Mouse (Mus musculus): ENCODE measurements around the gene Ttc39a. TPM values are rescaled to one million over a fixed set of nuclear protein-coding genes. Genes with fewer than 3 reads are reported as not detected.
"Not testable (repeated sequence)": the region's sequence is repeated elsewhere in the genome, so short reads cannot be mapped to it uniquely, and the experiment has no call there.

Gene Ttc39a
- 3.2 and 3.9 TPM in 2 replicates for polyA plus RNA-seq (2015; fragmentation: Nextera tagmentation; extraction: Ambion mirVana)

DNA sequence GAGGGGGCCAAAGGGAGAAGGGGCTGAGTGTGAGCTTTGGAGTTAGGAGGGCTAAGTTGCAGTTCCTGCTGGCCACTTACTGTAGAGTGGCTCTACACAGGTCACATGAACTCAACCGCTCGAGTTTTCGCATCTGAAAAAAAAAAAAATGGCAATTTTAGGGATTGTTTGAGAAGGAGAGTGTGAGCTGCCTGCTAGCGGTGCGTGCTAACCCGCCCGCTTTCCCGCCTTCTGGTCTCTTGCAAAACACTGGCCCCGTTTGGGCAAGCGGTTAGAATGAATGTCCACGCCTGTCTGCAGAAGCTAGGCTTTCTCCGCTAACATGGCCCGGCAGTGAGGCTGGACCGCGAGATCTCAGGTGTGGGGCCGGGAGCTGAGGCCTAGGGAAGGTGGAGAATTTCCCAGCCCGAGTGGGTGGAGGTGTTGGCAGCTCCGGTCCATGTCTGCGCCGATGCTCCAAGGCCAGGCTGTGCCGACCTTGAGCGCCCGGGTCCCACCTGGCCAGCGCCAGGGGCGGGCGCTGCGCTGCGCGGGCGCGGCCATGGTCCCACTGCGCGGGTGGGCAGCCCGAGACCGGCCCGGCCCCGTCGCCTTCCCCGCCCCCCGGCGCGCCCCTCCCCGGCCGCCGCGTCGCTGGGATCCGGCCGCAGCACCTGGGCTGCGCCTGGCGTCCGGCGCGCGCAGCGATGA, at the start of gene Ttc39a:
Gene Ttc39a, plus strand, starts transcription at position 138 of the 690 bp plus-strand sequence.
- Histone ChIP-seq H3K27me3 (no peaks in the 10 kb centered on the region), H3K9me3 (no peaks in the 10 kb centered on the region), H3K4me2 (peak within 1 kb of the TSS; percentile 91), H3K27ac (replicated peaks) (no peak within 1 kb of the TSS), H3K36me3 (no peaks in the 10 kb centered on the region), H3K4me3 (peak within 1 kb of the TSS; percentile 65), H3K4me1 (replicated peaks) (peaks cover 17% of the 10 kb centered on the region), H3K9ac (peak within 1 kb of the TSS; percentile 72)
- ATAC-seq (ENCODE audit: low FRiP score, low read depth), result peak; percentile 81
- WGBS, result under 1% methylated on average over 38 of the region's 56 CpGs

DNA sequence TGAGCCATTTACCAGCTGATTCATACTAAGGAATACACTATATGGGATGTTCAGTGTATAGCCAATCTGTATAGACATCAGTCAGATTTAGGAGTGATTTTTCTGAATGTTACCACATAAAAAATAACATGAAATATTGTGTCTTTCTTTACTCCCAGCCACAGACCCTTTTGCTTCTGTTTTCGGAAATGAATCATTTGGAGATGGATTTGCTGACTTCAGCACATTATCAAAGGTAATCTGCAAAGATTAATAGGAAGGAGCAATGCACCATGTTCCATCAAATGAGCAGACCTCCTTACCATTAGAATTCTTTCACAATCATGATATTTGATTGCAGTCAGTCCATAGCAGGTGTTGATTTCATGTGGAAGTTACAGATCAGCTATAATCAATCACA, 28.3 kb upstream of the Ttc39a start:
- no peak for ATAC-seq (ENCODE audit: low FRiP score, low read depth)
- H3K27me3 ChIP-seq, result no peaks in the 10 kb centered on the region
- no peaks in the 10 kb centered on the region for H3K4me1 ChIP-seq (replicated peaks)
- H3K4me2 ChIP-seq, result no peak overlapping the region
- H3K9ac ChIP-seq, result no peak overlapping the region
- WGBS, result 95% methylated on average over 1 of the region's 1 CpGs
- H3K4me3 ChIP-seq, result no peak overlapping the region
- H3K27ac ChIP-seq (replicated peaks), result no peak overlapping the region
- H3K36me3 ChIP-seq, result peaks cover 58% of the 10 kb centered on the region
- H3K9me3 ChIP-seq, result no peaks in the 10 kb centered on the region

DNA sequence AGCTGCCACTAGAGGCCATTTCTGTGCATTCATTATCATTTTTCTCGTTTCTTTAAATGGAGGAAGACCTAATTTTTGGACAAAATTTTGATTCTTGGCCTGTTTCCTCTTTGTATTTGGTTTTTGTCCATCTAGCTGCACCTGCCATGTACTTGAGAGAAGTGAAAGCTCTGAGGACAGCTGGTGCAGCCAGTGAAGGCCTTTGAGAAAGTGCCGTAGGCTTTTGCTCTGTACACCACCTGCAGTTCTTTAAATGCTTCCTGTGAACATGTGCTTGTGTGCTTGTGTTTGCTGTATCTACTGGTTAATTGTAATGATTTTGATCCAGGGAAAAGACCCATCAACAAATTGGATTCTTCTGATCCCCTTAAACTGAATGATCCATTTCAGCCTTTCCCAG, 24.0 kb upstream of the Ttc39a start:
- Histone ChIP-seq H3K36me3 (peaks cover 36% of the 10 kb centered on the region), H3K9ac (no peak overlapping the region), H3K27ac (replicated peaks) (no peak overlapping the region), H3K4me3 (no peak overlapping the region), H3K9me3 (no peaks in the 10 kb centered on the region), H3K27me3 (no peaks in the 10 kb centered on the region), H3K4me2 (no peak overlapping the region), H3K4me1 (replicated peaks) (no peaks in the 10 kb centered on the region)
- ATAC-seq (ENCODE audit: low FRiP score, low read depth), result no peak
- 61% methylated on average over 2 of the region's 2 CpGs for WGBS

DNA sequence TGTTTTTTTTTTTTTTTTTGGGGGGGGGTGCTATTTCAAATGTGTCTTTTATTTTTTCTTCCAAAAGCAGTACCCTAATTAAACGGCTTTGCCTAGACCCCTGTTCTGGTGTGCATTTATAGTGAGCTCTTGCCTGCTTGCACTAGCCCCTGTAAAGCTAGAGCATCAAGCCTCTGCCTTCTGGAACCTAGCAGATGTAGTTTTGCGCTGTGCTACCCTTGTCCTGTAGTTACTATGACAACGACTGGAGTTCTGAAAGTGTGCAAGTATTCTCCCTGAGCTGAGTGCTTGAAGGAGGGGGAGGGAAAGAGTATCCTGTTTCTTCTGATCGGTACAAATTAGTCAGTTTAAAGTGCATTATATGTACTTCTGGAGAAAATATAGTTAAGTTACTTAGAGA, 20.8 kb upstream of the Ttc39a start:
- Histone ChIP-seq H3K9ac (no peak overlapping the region), H3K9me3 (no peaks in the 10 kb centered on the region), H3K27me3 (no peaks in the 10 kb centered on the region), H3K4me1 (replicated peaks) (no peaks in the 10 kb centered on the region), H3K36me3 (peaks cover 24% of the 10 kb centered on the region), H3K4me2 (no peak overlapping the region), H3K4me3 (no peak overlapping the region), H3K27ac (replicated peaks) (no peak overlapping the region)
- ATAC-seq (ENCODE audit: low FRiP score, low read depth), result no peak
- WGBS, result 45% methylated on average over 4 of the region's 4 CpGs

DNA sequence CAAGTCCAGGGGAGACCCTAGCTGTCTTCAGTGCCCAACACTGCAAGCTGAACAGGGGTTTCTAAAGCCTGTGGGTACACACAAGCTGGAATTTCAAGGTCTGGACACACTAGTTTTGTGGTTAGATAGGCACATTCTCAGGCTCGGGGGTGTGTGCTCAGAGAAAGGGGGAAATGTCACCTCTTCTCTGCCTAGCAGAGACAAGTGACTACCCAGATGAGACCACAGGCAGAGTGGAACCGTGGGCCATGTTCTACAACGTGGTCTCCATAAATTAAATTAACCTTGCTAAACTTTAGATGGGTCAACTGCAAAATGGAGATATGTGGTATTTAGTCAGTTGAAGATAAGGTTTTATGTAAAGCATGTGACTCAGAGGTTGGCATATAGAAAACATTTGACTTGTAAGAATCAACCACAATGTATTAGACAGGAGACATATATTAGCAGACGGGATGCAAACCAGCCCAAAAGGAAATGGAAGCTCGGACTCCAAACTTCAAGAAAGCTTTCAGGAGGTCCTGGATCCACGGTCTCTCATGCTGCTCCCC, 13.1 kb upstream of the Ttc39a start:
- H3K27ac ChIP-seq (replicated peaks), result no peak overlapping the region
- H3K4me3 ChIP-seq, result no peak overlapping the region
- no peak overlapping the region for H3K9ac ChIP-seq
- peaks cover 6% of the 10 kb centered on the region for H3K4me1 ChIP-seq (replicated peaks)
- 83% methylated on average over 6 of the region's 6 CpGs for WGBS
- H3K27me3 ChIP-seq, result no peaks in the 10 kb centered on the region
- H3K9me3 ChIP-seq, result no peaks in the 10 kb centered on the region
- H3K4me2 ChIP-seq, result no peak overlapping the region
- peaks cover 6% of the 10 kb centered on the region; the same call in 1 of the 2 replicates for H3K36me3 ChIP-seq
- ATAC-seq (ENCODE audit: low FRiP score, low read depth), result no peak

DNA sequence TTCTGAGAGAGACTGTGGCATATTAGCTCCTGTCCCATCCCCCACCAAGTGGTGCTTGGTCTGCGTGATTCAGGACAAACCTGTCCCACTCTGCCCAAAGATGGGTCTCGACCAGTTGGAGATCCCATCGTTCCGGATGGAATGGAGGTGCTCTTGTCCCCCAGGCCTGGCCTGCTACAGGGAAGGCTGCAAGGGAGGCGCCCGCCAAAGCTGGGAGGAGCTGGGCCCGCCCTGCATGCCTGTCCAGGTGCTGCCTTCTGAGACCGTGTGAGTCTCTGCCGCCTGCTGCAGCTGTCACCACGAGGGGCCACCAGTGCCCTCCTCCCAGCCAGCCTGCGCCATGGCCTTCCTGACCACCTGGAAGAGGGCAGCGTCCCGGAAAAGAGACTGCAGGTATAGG, 12.5 kb upstream of the Ttc39a start:
- 0 out of 2 replicates have a peak overlapping the region, but pooled peaks have one; percentile 11 for H3K9ac ChIP-seq
- H3K4me1 ChIP-seq (replicated peaks), result peaks cover 6% of the 10 kb centered on the region
- 17% methylated on average over 13 of the region's 13 CpGs for WGBS
- H3K9me3 ChIP-seq, result no peaks in the 10 kb centered on the region
- no peaks in the 10 kb centered on the region for H3K27me3 ChIP-seq
- peak overlapping the region; percentile 1; the same call in 1 of the 2 replicates for H3K4me3 ChIP-seq
- H3K36me3 ChIP-seq, result peaks cover 3% of the 10 kb centered on the region; the same call in 1 of the 2 replicates
- H3K4me2 ChIP-seq, result peak overlapping the region; percentile 50
- no peak overlapping the region for H3K27ac ChIP-seq (replicated peaks)
- ATAC-seq (ENCODE audit: low FRiP score, low read depth), result no peak

DNA sequence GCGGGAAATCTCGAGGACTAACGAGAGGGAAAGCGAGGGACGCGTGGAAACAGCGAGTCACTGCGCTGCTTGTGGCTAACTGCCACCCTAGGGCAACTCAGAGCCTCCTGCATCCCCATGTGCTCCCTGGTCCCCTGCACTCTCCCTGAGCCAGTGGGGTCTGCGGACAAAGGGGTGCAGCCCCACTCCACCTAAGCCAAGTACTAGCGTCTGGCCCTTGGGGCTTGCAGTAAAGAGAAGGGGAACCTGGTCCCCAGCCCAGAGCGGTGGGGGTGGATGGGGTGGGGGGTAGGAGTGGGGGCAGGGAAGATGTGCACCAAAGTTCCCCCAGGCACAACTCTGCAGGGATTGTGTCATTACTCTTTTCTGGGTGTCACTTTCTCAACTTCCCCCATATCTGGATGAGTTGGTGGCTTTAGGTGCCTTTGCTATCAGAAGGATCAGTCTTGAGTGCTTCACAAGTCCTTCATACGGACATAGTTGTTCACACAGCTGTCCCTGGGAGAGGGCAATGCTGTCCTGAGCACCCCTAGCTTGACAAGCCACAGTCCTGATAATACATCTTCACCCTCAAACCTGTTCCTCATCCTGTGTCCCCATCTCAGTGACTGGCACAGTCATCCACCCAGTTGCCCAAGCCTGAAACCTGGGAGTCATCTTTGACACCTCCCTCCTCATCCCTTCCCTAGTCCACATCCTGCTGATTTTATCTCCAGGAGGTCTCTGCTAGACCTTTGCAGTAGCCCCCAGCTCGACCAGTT, 11.9 kb upstream of the Ttc39a start:
- 50% methylated on average over 13 of the region's 13 CpGs for WGBS
- Histone ChIP-seq H3K27ac (replicated peaks) (no peak overlapping the region), H3K9me3 (no peaks in the 10 kb centered on the region), H3K4me3 (peak overlapping the region; percentile 1; the same call in 1 of the 2 replicates), H3K27me3 (no peaks in the 10 kb centered on the region), H3K9ac (0 out of 2 replicates have a peak overlapping the region, but pooled peaks have one; percentile 11), H3K36me3 (peaks cover 3% of the 10 kb centered on the region; the same call in 1 of the 2 replicates), H3K4me2 (peak overlapping the region; percentile 50), H3K4me1 (replicated peaks) (peaks cover 6% of the 10 kb centered on the region)
- peak; percentile 57; the same call in 1 of the 2 replicates for ATAC-seq (ENCODE audit: low FRiP score, low read depth)

DNA sequence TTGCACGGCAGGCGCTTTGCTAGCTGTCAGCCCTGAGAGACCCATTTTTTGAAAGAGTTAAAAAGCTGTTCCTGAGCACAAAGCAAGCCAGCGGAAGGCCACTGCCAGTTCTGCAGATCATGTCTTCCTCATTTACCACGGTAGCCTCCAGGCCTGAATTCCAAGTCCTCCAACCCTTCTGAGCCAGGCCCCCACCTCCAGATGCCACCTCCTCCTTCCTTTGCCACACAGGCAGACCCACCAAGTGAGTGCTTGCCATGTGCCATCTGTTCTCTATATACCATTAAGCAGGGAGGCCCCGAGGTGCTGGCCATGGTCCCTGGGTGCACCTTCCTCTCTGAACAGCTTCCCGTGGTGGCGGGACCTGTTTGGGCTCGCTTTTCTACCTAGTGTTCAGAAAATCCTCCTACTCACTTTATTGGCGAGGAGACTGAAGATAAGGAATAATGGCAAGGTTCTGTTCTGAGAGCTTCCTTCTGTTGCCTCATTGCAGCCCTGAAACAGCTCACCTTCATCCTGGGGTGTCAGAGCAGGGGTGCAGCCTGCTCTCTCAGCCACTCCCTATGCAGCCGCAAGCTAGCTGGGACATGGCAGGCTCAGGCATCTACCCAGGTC, 6.0 kb upstream of the Ttc39a start:
- no peaks in the 10 kb centered on the region for H3K36me3 ChIP-seq
- no peaks in the 10 kb centered on the region for H3K27me3 ChIP-seq
- no peak overlapping the region for H3K4me3 ChIP-seq
- H3K4me2 ChIP-seq, result no peak overlapping the region
- no peaks in the 10 kb centered on the region for H3K9me3 ChIP-seq
- H3K9ac ChIP-seq, result no peak overlapping the region
- H3K27ac ChIP-seq (replicated peaks), result no peak overlapping the region
- 77% methylated on average over 10 of the region's 10 CpGs for WGBS
- ATAC-seq (ENCODE audit: low FRiP score, low read depth), result no peak
- H3K4me1 ChIP-seq (replicated peaks), result peaks cover under 1% of the 10 kb centered on the region; the same call in 1 of the 2 replicates

DNA sequence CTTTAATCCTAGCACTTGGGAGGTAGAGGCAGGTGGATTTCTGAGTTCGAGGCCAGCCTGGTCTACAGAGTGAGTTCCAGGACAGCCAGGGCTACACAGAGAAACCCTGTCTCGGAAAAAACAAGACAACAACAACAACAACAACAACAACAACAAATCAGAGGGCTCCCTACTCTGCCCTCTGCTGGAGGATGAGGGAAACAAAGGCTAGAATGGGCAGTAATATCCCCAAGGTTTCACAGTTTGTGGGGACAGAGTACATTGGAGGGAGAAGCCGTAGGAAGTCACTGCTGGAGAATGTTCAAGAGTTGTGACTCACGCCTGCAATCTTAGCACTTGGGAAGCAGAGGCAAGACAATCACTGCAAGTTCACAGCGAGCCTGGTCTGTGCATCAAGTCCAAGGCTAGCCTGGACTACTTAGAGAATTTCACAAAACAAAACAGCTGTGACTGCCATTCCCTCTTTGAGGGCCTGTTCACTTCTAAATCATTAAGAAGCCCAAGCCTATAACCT, 5.2 kb upstream of the Ttc39a start:
- Histone ChIP-seq H3K4me2 (no peak overlapping the region), H3K9ac (no peak overlapping the region), H3K4me1 (replicated peaks) (peaks cover 8% of the 10 kb centered on the region), H3K36me3 (no peaks in the 10 kb centered on the region), H3K4me3 (no peak overlapping the region), H3K27ac (replicated peaks) (no peak overlapping the region), H3K27me3 (no peaks in the 10 kb centered on the region), H3K9me3 (no peaks in the 10 kb centered on the region)
- ATAC-seq (ENCODE audit: low FRiP score, low read depth), result no peak
- WGBS, result 72% methylated on average over 5 of the region's 5 CpGs

DNA sequence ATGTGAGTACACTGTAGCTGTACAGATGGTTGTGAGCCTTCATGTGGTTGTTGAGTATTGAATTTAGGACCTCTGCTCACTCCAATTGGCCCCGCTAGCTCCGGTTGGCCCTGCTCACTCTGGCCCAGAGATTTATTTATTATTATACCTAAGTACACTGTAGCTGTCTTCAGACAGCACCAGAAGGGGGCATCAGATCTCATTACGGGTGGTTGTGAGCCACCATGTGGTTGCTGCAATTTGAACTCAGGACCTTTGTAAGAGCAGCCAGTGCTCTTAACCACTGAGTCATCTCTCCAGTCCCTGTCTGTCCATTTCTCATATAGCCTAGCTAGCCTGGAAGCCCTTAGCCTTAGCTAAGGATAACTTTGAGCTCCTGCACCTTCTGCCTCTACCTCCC, 1.5 kb upstream of the Ttc39a start:
- not testable (repeated sequence) for ATAC-seq (ENCODE audit: low FRiP score, low read depth); H3K4me2 ChIP-seq; H3K9ac ChIP-seq; H3K36me3 ChIP-seq; H3K27me3 ChIP-seq; H3K4me3 ChIP-seq; H3K27ac ChIP-seq (replicated peaks); H3K9me3 ChIP-seq
- peaks cover 17% of the 10 kb centered on the region for H3K4me1 ChIP-seq (replicated peaks)
- 94% methylated on average over 3 of the region's 3 CpGs for WGBS

DNA sequence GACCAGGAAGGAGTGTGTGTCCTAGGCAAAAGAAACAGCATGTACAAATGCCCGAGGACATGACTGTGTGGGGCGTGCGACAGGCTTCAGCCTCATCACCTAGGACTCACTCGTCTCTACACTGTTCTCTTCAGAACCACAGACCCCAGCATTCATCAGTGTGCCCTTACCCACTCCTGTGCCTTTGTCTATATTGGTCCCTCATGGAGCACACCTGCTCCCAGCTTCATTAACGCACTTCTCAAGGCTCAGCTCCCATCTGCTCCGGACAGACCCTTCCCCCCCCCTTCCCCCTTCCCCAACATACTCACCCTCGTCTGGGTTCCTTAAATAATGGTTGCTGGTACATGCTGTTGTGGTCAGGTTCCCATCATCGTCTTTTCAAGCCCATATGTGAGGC, 1.0 kb upstream of the Ttc39a start:
- no peak overlapping the region for H3K9ac ChIP-seq
- H3K9me3 ChIP-seq, result no peaks in the 10 kb centered on the region
- H3K4me3 ChIP-seq, result no peak overlapping the region
- no peak overlapping the region for H3K27ac ChIP-seq (replicated peaks)
- H3K4me1 ChIP-seq (replicated peaks), result peaks cover 17% of the 10 kb centered on the region
- no peaks in the 10 kb centered on the region for H3K36me3 ChIP-seq
- H3K4me2 ChIP-seq, result no peak overlapping the region
- no peak for ATAC-seq (ENCODE audit: low FRiP score, low read depth)
- WGBS, result 41% methylated on average over 8 of the region's 8 CpGs
- no peaks in the 10 kb centered on the region for H3K27me3 ChIP-seq

All from hindbrain, embryonic 15.5 days (tissue).